Mouse (Mus musculus): ENCODE measurements around the gene Nudt6. TPM values are rescaled to one million over a fixed set of nuclear protein-coding genes. Genes with fewer than 3 reads are reported as not detected.

The Nudt6 gene
- total RNA-seq, 2 experiments from 2014 or later: not detected

DNA sequence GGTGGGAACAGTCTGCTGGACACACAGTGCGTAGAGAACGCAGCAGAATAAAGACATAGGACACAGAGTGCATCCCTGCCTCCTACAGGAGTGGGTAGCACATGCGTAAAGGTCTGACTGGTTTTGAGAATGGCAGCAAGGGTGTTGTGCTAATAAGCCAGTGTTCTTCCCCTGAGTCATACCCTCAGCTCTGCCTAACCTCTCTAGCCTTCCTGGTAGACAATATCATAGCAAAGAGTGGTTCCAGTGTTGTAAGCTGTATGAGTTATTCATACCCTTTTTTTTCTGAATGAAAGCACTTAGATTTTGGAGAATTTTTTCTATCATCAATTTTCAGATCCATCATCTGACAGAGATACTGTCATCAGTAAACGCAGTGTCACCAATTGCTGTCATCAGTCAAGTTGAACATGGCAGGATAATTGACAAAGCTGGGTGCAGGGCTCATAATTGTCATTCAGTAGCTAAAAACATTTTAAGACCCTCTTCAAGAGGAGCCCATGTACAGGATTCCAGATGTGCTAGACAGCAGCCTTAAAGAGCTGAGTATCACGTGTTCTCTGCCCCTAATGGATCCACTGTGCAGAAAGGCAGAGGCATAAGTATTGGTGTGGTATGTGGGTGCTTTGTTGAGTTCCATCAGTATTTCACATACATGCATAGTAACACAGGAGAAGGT lies 22.9 kb downstream of the Nudt6 start:
- no peak for ATAC-seq (replicated peaks; ENCODE audit: low FRiP score, poor library complexity, severe bottlenecking)

DNA sequence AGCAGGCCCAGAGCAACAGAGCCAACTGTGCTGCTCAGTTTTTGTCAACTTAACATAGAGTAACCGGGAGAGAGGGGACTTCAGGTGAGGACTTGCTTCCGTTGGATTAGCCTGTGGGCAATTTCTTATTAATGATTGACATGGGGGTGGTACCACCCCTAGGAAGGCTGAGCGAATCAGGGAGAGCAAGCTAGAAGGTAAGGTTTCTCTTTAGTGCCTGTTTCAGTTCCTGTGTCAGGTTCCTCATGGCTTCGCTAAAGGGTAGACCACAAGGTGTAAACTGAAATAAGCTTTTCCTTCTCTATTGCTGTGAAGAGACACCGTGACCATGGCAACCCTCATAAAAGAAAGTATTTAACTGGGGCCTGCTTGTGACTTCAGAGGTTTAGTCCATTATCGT lies 32.7 kb downstream of the Nudt6 start:
- no peak for ATAC-seq (replicated peaks; ENCODE audit: low FRiP score, poor library complexity, severe bottlenecking)

DNA sequence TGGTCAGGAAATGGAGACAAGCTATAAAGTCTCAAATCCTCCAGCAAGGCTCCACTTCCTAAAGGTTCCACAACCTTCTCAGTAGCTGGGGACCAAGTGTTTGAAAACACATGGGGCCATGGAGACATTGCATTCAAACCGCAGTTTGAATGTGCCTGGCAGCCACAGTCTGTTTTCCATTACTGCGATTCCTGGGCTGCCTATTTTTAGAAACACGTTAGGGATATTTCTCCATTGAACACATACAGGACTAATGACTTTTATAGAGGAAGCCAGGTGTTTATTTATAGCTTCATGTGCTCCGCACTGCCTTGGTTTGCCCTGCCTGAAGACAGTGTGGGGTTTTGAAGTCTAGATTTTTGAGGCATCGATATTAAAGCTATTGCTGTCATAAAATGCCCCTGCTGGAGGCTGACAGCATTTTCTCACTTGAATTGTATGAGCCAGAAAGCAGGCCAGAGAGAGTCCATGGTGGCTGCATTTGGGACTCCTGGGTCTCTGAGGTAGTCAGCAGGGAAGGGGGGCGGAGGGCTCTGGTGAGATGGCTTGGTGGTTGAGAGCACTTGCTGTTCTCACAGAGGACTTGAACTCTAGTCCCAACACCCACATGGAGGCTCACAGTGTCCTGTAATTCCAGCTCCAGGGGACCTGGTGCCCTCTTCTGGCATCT lies 36.8 kb downstream of the Nudt6 start:
- no peak for ATAC-seq (replicated peaks; ENCODE audit: low FRiP score, poor library complexity, severe bottlenecking)

DNA sequence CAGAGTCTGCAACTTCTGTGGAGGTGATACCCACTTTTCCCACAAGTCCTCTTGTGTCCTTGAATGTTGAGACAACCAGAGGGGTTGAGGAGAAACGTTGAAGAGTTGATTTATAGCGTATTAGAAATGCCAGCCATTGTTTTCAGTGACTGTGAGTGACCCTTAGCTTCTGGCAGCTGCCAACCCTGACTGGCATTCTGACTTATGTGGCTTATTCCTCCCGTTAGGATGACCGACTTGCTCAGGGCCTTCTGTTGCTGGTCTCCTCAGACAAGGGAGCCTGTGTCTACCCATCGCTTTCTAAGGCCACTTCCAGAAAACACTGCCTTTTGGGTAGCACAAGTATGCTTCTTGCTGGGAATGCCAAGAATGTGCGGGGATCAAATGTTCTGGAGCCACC lies 38.6 kb downstream of the Nudt6 start:
- ATAC-seq (replicated peaks; ENCODE audit: low FRiP score, poor library complexity, severe bottlenecking): no peak

DNA sequence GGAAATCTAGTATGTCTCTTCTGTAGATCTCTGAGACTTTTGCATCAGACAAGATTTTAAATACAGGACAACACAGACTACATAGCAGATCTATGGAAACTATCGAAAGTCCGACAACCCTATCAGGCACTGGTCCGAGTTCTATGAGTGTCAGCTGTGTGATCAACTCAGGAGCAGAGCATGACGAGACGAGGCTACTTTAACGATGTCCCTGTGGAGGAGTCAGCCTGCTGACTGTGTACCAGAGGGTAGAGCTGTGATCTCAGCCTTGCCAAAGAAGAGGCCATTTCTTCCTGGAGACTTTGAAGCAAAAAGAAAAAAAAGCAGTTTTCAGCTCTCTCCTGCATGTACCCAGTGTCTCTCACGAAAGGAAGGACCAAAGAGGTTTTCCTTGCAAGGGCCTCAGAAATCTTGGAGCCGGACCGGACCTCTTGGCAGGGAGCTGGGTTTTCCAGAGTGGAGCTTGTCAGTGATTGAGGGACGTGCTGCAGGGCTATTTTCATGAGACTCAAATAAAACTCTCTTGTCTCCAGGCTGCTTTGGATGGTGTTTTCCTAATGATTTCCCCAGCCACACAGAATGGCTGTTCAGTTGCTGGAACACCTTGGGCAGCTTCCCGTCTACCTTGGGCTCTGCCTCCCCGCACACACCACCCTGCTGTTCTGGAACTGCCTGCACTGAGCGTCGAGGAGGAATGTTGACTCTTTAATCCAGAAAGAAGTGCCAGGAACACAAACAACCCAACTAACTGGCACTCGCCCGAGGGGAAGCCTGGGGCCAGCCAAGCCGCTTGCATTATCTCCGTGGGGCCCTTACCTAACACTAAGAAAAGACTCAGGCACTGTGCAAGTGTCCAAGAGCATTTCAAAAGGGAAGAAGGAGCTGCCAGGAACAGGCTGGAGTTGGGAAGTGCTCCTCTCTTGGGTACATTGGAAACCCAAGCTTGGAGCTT lies 39.8 kb downstream of the Nudt6 start:
- 0 out of 2 replicates have a peak, but pooled peaks have one; percentile 18 for ATAC-seq (replicated peaks; ENCODE audit: low FRiP score, poor library complexity, severe bottlenecking)

DNA sequence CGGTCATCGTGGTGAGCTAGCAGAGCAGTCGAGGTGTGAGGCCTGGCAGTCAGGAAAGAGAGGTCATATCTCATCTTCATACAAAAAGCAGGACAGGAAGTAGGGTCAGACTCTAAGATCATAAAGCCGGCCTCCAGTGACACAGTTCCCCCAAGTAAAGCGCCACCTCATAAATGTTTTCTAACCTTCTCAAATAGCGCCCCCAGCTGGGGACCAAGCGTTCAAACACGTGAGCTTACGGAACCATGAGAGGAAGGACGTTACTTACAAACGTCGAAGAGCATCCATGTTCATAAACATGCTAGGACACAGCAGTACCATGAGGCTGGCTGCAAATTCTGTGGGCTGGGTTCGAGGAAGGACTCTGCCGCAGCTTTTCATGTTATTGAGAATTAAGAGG lies 40.8 kb downstream of the Nudt6 start:
- ATAC-seq (replicated peaks; ENCODE audit: low FRiP score, poor library complexity, severe bottlenecking): no peak

DNA sequence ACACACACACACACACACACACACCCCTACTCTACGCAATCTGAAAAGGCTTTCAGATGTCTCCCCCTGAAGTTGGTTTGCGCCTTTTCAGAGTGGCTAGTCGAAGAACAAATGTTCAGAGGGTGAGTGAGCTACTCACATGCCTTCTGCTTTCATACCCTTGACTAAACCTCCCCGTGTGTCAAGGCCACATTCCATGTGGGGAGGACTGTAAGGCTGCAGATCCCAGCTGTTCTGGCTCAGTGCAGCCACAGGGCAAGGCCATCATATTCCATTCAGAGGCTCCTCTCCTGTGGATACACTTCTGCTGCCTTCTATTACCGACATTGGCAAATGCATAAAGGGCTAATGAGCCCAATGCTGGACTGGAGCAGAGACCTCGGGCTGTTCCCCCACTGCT lies 41.6 kb downstream of the Nudt6 start:
- no peak for ATAC-seq (replicated peaks; ENCODE audit: low FRiP score, poor library complexity, severe bottlenecking)

DNA sequence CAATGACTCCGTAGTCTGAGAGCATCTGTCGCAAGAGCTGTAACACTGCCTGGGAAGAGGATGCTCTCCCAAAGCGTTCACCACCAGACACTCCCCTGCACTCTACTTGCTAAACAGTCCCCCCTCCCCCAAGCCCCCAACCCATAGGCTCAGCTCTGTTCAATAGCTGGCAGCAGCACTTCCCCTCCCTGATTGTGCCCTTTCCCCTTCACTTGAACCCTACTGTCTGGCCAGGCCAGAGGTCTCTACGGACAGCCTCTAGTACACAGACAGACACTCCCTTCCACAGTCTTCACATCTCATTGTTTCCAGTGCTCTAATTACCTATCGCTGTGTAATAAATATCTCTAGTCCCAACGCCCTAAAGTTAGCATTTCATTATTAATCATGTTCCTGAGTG lies 42.1 kb downstream of the Nudt6 start:
- ATAC-seq (replicated peaks; ENCODE audit: low FRiP score, poor library complexity, severe bottlenecking): no peak

DNA sequence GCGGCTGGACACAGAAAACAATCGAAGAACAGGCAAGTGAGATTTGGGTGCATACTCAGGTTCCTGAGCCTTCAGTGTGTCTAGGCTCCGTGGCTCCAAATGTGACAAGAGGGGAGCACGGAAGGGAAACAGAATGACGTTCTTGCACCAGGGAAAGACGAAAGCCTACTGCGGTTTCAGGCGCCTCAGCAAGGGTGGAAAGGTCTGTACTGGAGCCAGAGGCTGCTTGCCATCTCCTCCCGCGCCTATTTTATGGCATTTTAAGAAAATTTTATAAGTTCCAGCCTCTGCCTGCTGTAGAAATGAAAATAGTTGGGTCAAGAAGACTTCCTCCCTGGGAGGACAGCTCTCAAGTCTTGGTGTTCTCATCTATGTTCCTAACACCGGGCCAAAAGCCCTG lies 46.3 kb downstream of the Nudt6 start:
- no peak for ATAC-seq (replicated peaks; ENCODE audit: low FRiP score, poor library complexity, severe bottlenecking)

DNA sequence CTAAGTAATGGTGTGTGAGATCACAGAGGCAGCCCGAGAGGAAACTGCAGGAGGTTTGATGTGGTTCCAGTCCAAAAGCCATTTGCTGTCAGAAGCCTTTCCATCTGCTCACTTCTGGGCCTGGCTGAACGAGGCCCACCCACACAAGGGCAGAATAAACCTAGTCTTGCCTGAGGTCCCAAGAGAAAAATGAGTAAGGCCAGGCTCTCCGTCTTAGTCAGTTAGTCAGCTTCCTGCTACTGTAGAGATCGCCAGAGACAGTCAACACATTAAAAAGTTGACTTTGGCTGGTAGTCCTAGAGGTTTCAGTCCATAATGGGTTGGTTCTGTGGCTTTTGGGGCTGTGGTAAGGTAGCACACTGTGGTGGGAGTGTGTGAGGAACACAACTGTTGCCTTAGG lies 49.6 kb downstream of the Nudt6 start:
- no peak for ATAC-seq (replicated peaks; ENCODE audit: low FRiP score, poor library complexity, severe bottlenecking)

DNA sequence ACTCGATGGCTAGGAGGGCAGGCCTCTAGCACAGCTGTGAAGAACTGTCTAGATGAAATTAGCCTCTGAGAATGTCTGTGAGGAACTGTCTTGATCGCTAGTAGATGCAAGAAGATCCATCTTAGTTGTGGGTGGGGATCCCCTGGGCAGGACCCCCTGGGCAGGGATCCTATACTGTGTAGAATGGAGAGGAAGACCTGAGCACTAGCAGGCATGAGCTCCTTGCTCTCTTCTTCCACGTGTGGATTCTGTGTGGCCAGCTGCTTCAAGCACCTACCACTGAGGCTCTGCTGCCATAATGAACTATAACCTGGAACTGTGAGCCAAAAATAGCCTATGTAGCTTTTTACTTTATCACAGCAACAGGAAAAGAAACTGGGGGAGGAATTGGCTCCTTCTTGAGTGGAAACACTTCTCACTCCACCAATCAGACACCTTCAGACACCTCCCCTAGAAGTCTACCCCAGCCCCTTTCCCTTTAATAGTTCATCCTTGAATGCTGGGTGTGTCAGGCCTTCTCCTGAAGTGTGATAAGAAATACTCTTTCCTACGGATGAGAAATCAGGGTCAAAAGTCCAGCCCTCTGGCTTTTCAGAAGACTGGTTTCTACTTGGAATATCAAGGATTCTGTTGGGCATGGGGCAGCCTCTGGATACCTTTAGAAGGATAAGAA lies 53.5 kb downstream of the Nudt6 start:
- no peak for ATAC-seq (replicated peaks; ENCODE audit: low FRiP score, poor library complexity, severe bottlenecking)

DNA sequence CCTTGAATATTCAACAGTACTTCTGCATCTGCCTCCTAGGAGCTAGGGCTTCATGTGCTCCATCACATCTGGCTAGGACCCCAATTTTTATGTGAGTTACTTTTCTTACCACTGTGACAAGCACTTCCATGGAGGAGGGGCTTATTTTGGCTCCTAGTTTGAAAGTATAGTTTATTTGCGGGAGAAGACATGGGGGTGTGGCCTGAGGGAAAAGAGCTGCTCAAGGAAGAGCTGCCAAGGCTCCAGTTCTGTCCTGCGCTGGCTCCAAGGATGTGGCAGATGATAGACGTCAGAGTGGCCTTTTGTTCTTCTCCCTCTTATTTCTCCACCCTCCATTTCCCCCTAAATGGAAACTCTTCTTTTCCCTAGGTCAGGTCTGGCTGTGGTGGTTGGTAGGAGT lies 54.0 kb downstream of the Nudt6 start:
- ATAC-seq (replicated peaks; ENCODE audit: low FRiP score, poor library complexity, severe bottlenecking): no peak

DNA sequence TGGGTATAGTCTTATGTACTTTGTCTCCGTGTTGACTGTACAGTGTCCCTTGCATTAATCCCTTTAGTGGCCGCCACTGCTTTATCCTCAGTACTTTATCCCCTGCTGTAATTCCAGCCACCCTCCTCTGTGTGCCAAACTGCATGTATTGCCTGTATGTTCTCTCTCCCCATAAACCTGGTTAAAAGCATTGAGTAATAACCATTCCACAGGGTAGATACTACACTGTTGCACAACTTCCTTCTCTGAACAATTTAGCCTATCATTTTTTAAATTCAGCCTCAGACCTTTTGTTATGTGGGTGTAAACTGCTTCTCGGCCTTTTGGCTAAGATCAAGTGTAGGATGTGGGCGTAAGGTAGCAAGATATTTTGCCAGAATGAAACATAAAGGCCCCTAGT lies 54.9 kb downstream of the Nudt6 start:
- ATAC-seq (replicated peaks; ENCODE audit: low FRiP score, poor library complexity, severe bottlenecking): no peak

DNA sequence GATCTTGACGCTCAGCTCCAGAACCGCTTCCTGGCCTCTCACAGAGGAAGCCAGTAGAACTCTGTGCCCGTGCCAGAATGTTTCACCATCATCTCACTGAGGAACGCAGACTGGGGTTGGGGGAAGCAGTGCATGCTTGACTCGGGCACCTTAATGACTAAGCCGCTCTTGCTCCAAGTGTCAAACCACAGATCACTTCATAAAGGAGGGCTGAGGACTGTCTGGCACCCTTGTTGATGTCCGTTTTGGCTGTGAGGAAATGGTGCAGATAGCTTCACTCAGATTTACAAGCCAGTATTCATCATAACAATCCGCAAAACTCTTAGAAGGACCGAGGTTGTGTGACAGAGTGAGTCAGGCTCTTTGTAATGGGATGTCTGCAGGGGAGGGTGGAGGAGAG lies 59.3 kb downstream of the Nudt6 start:
- no peak for ATAC-seq (replicated peaks; ENCODE audit: low FRiP score, poor library complexity, severe bottlenecking)

Other genes starting within 250 kb of the Nudt6 start
- gene Il21, start 187.6 kb downstream of the Nudt6 start, total RNA-seq (2015; ENCODE audit: low replicate concordance): not detected in 2 replicates
- not detected in 2 replicates for gene Il21, start 187.6 kb downstream of the Nudt6 start, total RNA-seq (2017; ENCODE audit: low replicate concordance)
- 0.72 TPM in 1 of 2 replicates, not detected in the other for gene Bbs12, start 107.7 kb downstream of the Nudt6 start, total RNA-seq (2015; ENCODE audit: low replicate concordance)
- gene Bbs12, start 107.7 kb downstream of the Nudt6 start, total RNA-seq (2017; ENCODE audit: low replicate concordance): 0.83 and 2.6 TPM in 2 replicates
- 1.8 and 12.6 TPM in 2 replicates for gene Cetn4, start 107.5 kb downstream of the Nudt6 start, total RNA-seq (2015; ENCODE audit: low replicate concordance)
- 2.1 and 16.5 TPM in 2 replicates for gene Cetn4, start 107.5 kb downstream of the Nudt6 start, total RNA-seq (2017; ENCODE audit: low replicate concordance)
- gene Fgf2, start 71.9 kb downstream of the Nudt6 start, total RNA-seq (2015; ENCODE audit: low replicate concordance): not detected in 2 replicates
- 0.23 TPM in 1 of 2 replicates, not detected in the other for gene Fgf2, start 71.9 kb downstream of the Nudt6 start, total RNA-seq (2017; ENCODE audit: low replicate concordance)
- 4.2 and 14.4 TPM in 2 replicates for gene Spata5, start 315 bp downstream of the Nudt6 start, total RNA-seq (2015; ENCODE audit: low replicate concordance)
- 8.3 and 31.3 TPM in 2 replicates for gene Spata5, start 315 bp downstream of the Nudt6 start, total RNA-seq (2017; ENCODE audit: low replicate concordance)
- gene Spry1, start 219.7 kb upstream of the Nudt6 start, total RNA-seq (2015; ENCODE audit: low replicate concordance): 1.1 and 2.1 TPM in 2 replicates
- not detected in 2 replicates for gene Spry1, start 219.7 kb upstream of the Nudt6 start, total RNA-seq (2017; ENCODE audit: low replicate concordance)

All from erythroid progenitor cell, adult 5-6 weeks (primary cell).